Mouse (Mus musculus) bone marrow macrophage, adult 2 months (primary cell): ENCODE measurements around the gene Dusp6. TPM values are rescaled to one million over a fixed set of nuclear protein-coding genes. Genes with fewer than 3 reads are reported as not detected.

ENCODE experiments used
- H3K27ac ChIP-seq: 2 replicates; pipeline ENCODE4 v1.5.1; 2012; ENCODE audit warnings: low read depth, low read length; ENCODE audit not compliant: insufficient read depth
- H3K4me1 ChIP-seq: 2 replicates; pipeline ENCODE4 v1.6.1; 2012; ENCODE audit warnings: low read length; ENCODE audit not compliant: control insufficient read depth, insufficient read depth
- H3K4me3 ChIP-seq: 2 replicates; pipeline ENCODE4 v1.5.1; 2012; ENCODE audit warnings: mild to moderate bottlenecking, low read length, moderate library complexity; ENCODE audit not compliant: insufficient read depth
- CTCF ChIP-seq: IDR thresholded peaks from 2 replicates; pipeline ENCODE4 v1.5.1; 2012; ENCODE audit warnings: low read depth, mild to moderate bottlenecking, low read length, moderate library complexity
- POLR2A ChIP-seq: IDR thresholded peaks from 2 replicates; pipeline ENCODE4 v1.6.1; 2012; ENCODE audit warnings: mild to moderate bottlenecking, low read depth, low read length, borderline replicate concordance
- polyA plus RNA-seq: library from polyadenylated mRNA; stranded (reverse); fragments of >200 nt; gene quantifications from 2 replicates; pipeline ENCODE4 v1.2.4, GENCODE M21; 2012; ENCODE audit not compliant: missing spikeins, insufficient read depth, insufficient read length

Gene Dusp6
- polyA plus RNA-seq, 1 experiment: 36.1 TPM

- TF ChIP-seq POLR2A (no peak), CTCF (no peak)
- H3K4me1 ChIP-seq: peaks cover 51% of the 10 kb centered on the region
- H3K27ac ChIP-seq: no peak overlapping the region
- H3K4me3 ChIP-seq: no peak overlapping the region
These were observed 18.3 kb upstream of the Dusp6 start for GRCm38 (mm10) chr10:99244655-99245260.

- TF ChIP-seq CTCF (no peak), POLR2A (no peak)
- H3K27ac ChIP-seq: peak overlapping the region; percentile 21; the same call in 1 of the 2 replicates
- H3K4me3 ChIP-seq: peak overlapping the region; percentile 8; the same call in 1 of the 2 replicates
- H3K4me1 ChIP-seq: peaks cover 57% of the 10 kb centered on the region
These were observed 16.1 kb upstream of the Dusp6 start for GRCm38 (mm10) chr10:99246797-99247508.

- peak overlapping the region; percentile 10; the same call in 1 of the 2 replicates for H3K4me3 ChIP-seq
- peak overlapping the region; percentile 37 for H3K27ac ChIP-seq
- TF ChIP-seq CTCF (no peak), POLR2A (no peak)
- H3K4me1 ChIP-seq: peaks cover 52% of the 10 kb centered on the region
These were observed 12.2 kb upstream of the Dusp6 start for GRCm38 (mm10) chr10:99250874-99251281.

DNA sequence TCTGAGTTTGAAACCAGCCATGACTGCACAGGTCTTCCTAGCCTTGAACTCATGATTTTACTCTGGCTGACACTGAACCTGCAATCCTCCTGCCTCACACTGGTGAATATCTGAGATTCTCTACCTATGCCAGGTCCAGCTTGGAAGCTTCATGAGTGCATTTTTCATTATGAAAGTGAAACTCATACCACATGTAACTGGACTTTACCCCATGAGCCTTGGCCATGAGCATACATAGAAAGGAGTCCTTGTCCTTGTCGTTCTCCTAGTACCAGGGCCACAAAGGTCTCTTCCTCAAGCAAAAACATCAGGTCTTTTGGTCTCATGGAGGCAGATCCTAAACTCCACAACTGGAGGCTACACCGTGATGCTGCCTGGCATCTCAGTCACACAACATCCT is 9.6 kb upstream of the Dusp6 start:
- TF ChIP-seq POLR2A (no peak), CTCF (no peak)
- Histone ChIP-seq H3K27ac (no peak overlapping the region), H3K4me3 (no peak overlapping the region), H3K4me1 (peaks cover 36% of the 10 kb centered on the region)

- no peak overlapping the region for H3K27ac ChIP-seq
- TF ChIP-seq CTCF (no peak), POLR2A (no peak)
- no peak overlapping the region for H3K4me3 ChIP-seq
- H3K4me1 ChIP-seq: peaks cover 35% of the 10 kb centered on the region
These were observed 7.0 kb upstream of the Dusp6 start for GRCm38 (mm10) chr10:99255830-99256570.

GRCm38 (mm10) chr10:99257531-99257930 is 5.5 kb upstream of the Dusp6 start:
- Histone ChIP-seq H3K27ac (no peak overlapping the region), H3K4me1 (peaks cover 23% of the 10 kb centered on the region), H3K4me3 (no peak overlapping the region)
- no peak for TF ChIP-seq POLR2A
- TF ChIP-seq CTCF: no peak

DNA sequence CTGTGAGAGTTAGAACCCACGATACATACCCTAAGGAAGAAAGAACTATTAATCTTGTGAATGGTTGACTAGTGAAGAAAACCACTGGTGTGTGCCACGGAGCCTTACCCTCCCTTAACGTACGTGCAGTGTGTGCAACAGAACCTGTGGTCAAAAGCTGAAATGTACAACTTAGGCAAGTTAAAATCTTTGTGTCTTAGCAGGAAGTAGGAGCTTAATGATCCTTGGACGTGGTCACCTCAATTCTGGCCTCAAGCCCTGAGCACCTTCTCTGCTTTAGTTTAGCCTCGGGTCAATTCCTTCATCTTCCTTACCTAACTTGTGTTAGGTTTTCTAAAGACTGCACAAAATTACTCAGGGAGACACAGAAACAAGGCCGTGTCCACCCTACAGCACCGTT is 3.2 kb upstream of the Dusp6 start:
- Histone ChIP-seq H3K27ac (no peak overlapping the region), H3K4me1 (peaks cover 12% of the 10 kb centered on the region), H3K4me3 (no peak overlapping the region)
- no peak for TF ChIP-seq CTCF
- no peak for TF ChIP-seq POLR2A

DNA sequence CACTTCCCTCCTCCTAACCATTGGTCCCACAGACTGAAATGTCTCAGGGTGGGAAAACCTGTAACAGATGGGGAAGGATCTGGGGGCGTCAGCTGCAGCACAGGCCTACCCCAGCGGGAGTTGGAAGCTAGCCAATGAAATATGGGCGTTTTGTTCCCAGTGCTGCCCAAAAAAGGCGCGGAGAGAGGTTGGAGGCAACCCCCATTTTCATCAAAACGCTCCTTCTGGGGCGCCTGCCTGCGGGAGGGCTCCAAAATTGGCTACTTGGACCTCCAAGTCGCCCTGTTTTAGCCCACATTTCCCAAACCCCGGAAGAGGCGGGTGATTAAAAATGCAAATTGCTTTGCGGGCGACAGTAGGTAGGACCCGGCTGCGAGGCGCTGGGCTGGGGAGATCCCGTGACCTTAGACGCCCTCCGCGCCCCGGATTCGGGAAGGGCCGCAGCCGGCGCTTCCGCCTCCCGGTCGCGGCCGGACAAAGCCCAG is 1.8 kb upstream of the Dusp6 start:
- peaks cover 12% of the 10 kb centered on the region for H3K4me1 ChIP-seq

DNA sequence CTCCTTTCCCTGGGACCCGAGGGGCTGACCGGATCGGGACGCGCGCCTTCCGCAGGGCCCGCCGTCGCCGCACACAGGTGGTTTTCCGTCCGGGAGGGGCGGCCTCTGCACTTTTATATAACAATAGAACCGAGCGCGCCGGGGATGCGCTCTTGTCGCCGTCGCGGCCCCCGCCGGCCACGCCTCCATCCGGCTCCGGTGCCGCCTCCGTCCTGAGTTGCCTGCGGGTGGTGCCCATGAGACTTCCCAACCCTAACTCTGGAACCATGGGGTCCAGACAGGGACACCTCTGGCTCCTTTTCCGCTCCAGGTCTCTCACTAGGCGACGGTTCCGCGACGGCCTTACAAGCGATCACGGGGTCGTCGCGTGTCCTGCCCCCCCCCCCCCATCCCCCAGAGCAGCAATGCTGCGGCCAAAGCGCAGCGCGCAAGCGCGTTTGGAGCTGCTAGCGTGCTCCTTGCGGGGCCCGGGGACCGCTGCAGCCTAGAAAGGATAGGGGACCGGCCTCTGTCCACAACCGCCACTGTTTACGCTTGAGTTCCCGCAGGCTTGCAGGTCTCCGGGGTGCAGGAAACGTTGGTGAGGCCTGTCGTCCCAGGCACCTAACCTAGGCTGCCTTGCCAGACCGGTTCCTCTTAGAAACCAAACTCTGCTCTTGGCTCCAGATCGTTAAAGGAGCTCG is 1.3 kb upstream of the Dusp6 start:
- peaks cover 12% of the 10 kb centered on the region for H3K4me1 ChIP-seq
- TF ChIP-seq POLR2A (no peak), CTCF (no peak)
- H3K4me3 ChIP-seq: peak overlapping the region; percentile 71
- H3K27ac ChIP-seq: peak overlapping the region; percentile 95

More for the DNA sequence above, 1.8 kb upstream of the Dusp6 start:
- TF ChIP-seq CTCF: no peak
- peak; percentile 52; the same call in 1 of the 2 replicates for TF ChIP-seq POLR2A
- peak overlapping the region; percentile 95 for H3K27ac ChIP-seq
- peak overlapping the region; percentile 71 for H3K4me3 ChIP-seq
